Mouse (Mus musculus): ENCODE data around the gene Tcirg1. TPM values are rescaled to one million over a fixed set of nuclear protein-coding genes. Genes with fewer than 3 reads are reported as not detected.

The Tcirg1 gene
- total and polyA plus RNA-seq, 2 experiments from 2014 or later = 12.8 to 32.1 TPM

GRCm38 (mm10) chr19:3922661-3923371 is 15.9 kb upstream of the Tcirg1 start:
- H3K4me1 ChIP-seq (ENCODE audit: control insufficient read depth, insufficient read depth) = peaks cover 15% of the 10 kb centered on the region; the same call in 1 of the 2 replicates
- DNase-seq (ENCODE audit: low spot score) (no peak), ATAC-seq (ENCODE audit: insufficient read depth, low read depth) (no peak)
- no peak overlapping the region for H3K9ac ChIP-seq (replicated peaks; ENCODE audit: low read depth, low read length)
- TF ChIP-seq EP300 (IDR thresholded peaks at IDR 0.05; ENCODE audit: low read depth) (no peak), CTCF (IDR thresholded peaks at IDR 0.05; ENCODE audit: low read depth) (no peak)
- H3K9me3 ChIP-seq (replicated peaks; ENCODE audit: control insufficient read depth, low read length) = no peaks in the 10 kb centered on the region
- no peak overlapping the region for H3K4me2 ChIP-seq (ENCODE audit: low read depth, low read length)
- 46% methylated on average over 10 of the region's 10 CpGs for WGBS
- H3K36me3 ChIP-seq (replicated peaks; ENCODE audit: control insufficient read depth, insufficient read depth, low read length) = no peaks in the 10 kb centered on the region
- no peak overlapping the region for H3K4me3 ChIP-seq (ENCODE audit: low read depth, low read length)
- H3K27ac ChIP-seq (ENCODE audit: low read depth) = peak overlapping the region; percentile 27; the same call in 1 of the 2 replicates
- no peaks in the 10 kb centered on the region for H3K27me3 ChIP-seq (ENCODE audit: control insufficient read depth, insufficient read depth, low read length)

- Histone ChIP-seq H3K4me2 (ENCODE audit: low read depth, low read length) (no peak overlapping the region), H3K36me3 (replicated peaks; ENCODE audit: control insufficient read depth, insufficient read depth, low read length) (no peaks in the 10 kb centered on the region), H3K9me3 (replicated peaks; ENCODE audit: control insufficient read depth, low read length) (no peaks in the 10 kb centered on the region), H3K4me1 (ENCODE audit: control insufficient read depth, insufficient read depth) (peaks cover 13% of the 10 kb centered on the region; the same call in 1 of the 2 replicates), H3K27ac (ENCODE audit: low read depth) (no peak overlapping the region), H3K4me3 (ENCODE audit: low read depth, low read length) (no peak overlapping the region), H3K27me3 (ENCODE audit: control insufficient read depth, insufficient read depth, low read length) (no peaks in the 10 kb centered on the region), H3K9ac (replicated peaks; ENCODE audit: low read depth, low read length) (no peak overlapping the region)
- ATAC-seq (ENCODE audit: insufficient read depth, low read depth) = no peak
- TF ChIP-seq EP300 (IDR thresholded peaks at IDR 0.05; ENCODE audit: low read depth) (no peak), CTCF (IDR thresholded peaks at IDR 0.05; ENCODE audit: low read depth) (no peak)
- no peak for DNase-seq (ENCODE audit: low spot score)
Observed at GRCm38 (mm10) chr19:3919928-3920327, 13.0 kb upstream of the Tcirg1 start.

DNA sequence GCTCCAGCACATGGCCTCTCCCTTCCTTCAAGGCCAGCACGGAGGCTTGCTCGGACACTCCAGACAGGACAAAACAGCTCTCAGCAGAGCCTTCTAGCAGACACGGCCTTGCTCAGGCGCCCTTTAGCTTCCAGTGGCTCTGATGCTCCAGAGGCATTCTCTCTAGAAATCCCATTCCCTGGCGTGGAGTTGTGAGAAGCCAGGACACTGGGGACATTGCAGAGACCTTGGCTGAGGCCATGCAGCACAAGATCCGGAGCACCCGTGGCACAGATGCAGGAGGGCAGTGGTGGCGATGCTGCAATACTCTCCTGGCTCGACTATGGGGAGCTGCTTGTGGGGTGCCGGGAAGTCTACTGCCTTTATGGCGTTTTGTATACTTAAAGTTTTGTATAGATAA is 9.8 kb upstream of the Tcirg1 start:
- H3K36me3 ChIP-seq (replicated peaks; ENCODE audit: control insufficient read depth, insufficient read depth, low read length) = no peaks in the 10 kb centered on the region
- H3K4me3 ChIP-seq (ENCODE audit: low read depth, low read length) = no peak overlapping the region
- no peak overlapping the region for H3K27ac ChIP-seq (ENCODE audit: low read depth)
- H3K27me3 ChIP-seq (ENCODE audit: control insufficient read depth, insufficient read depth, low read length) = no peaks in the 10 kb centered on the region
- H3K4me1 ChIP-seq (ENCODE audit: control insufficient read depth, insufficient read depth) = peaks cover 13% of the 10 kb centered on the region
- no peak overlapping the region for H3K4me2 ChIP-seq (ENCODE audit: low read depth, low read length)
- DNase-seq (ENCODE audit: low spot score) = no peak
- no peak overlapping the region for H3K9ac ChIP-seq (replicated peaks; ENCODE audit: low read depth, low read length)
- 74% methylated on average over 11 of the region's 11 CpGs for WGBS
- no peaks in the 10 kb centered on the region for H3K9me3 ChIP-seq (replicated peaks; ENCODE audit: control insufficient read depth, low read length)
- TF ChIP-seq EP300 (IDR thresholded peaks at IDR 0.05; ENCODE audit: low read depth) = no peak
- no peak for TF ChIP-seq CTCF (IDR thresholded peaks at IDR 0.05; ENCODE audit: low read depth)
- ATAC-seq (ENCODE audit: insufficient read depth, low read depth) = no peak

DNA sequence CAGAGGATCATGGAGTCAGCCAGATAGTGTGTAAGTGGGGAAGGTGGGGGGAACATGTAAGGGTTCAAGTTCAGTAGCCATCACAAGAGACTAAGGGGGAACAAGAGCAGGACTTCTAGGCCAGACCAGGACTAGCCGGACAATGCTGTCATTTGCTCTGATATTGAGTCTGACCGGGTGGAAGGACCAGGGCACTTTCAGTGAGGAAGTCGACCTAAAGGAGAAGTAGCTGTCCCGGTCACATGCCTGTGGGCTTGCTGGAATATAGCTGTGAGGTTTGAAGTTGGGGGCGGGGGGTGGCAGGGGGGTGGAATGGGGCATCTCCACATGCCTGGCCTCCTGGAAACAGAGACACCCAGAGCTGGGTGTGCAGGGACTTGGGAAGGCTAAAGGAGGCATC is 7.6 kb upstream of the Tcirg1 start:
- peaks cover 13% of the 10 kb centered on the region for H3K4me1 ChIP-seq (ENCODE audit: control insufficient read depth, insufficient read depth)
- H3K27me3 ChIP-seq (ENCODE audit: control insufficient read depth, insufficient read depth, low read length) = no peaks in the 10 kb centered on the region
- no peak overlapping the region for H3K4me3 ChIP-seq (ENCODE audit: low read depth, low read length)
- DNase-seq (ENCODE audit: low spot score) (no peak), ATAC-seq (ENCODE audit: insufficient read depth, low read depth) (no peak)
- no peak overlapping the region for H3K4me2 ChIP-seq (ENCODE audit: low read depth, low read length)
- WGBS = 89% methylated on average over 5 of the region's 5 CpGs
- no peak overlapping the region for H3K27ac ChIP-seq (ENCODE audit: low read depth)
- H3K36me3 ChIP-seq (replicated peaks; ENCODE audit: control insufficient read depth, insufficient read depth, low read length) = peaks cover 18% of the 10 kb centered on the region
- H3K9ac ChIP-seq (replicated peaks; ENCODE audit: low read depth, low read length) = no peak overlapping the region
- H3K9me3 ChIP-seq (replicated peaks; ENCODE audit: control insufficient read depth, low read length) = no peaks in the 10 kb centered on the region
- TF ChIP-seq CTCF (IDR thresholded peaks at IDR 0.05; ENCODE audit: low read depth) = no peak
- TF ChIP-seq EP300 (IDR thresholded peaks at IDR 0.05; ENCODE audit: low read depth) = no peak

DNA sequence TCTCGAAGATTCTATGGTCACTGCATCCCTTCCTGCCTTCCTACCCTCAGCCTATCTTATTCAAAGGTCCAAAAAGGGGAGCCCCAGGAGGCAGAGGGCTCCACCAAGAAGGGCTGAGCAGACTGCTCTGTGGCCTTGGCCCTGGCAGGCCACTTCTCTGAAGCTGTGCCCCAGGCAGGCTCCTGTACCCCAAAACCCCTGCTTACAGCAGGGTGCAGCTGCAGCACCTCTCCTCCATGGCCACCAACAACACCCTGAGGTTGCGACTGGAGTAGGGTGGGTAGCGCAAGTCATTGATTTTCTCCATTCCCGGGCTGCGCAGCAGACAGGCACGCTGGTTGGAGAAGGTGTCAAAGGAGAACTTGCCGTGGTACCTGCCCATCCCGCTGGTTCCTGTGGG is 6.8 kb upstream of the Tcirg1 start:
- H3K4me2 ChIP-seq (ENCODE audit: low read depth, low read length) = peak overlapping the region; percentile 81
- no peaks in the 10 kb centered on the region for H3K9me3 ChIP-seq (replicated peaks; ENCODE audit: control insufficient read depth, low read length)
- TF ChIP-seq EP300 (IDR thresholded peaks at IDR 0.05; ENCODE audit: low read depth) = no peak
- no peak for TF ChIP-seq CTCF (IDR thresholded peaks at IDR 0.05; ENCODE audit: low read depth)
- peaks cover 13% of the 10 kb centered on the region for H3K4me1 ChIP-seq (ENCODE audit: control insufficient read depth, insufficient read depth)
- 84% methylated on average over 8 of the region's 8 CpGs for WGBS
- H3K27ac ChIP-seq (ENCODE audit: low read depth) = peak overlapping the region; percentile 86; the same call in 1 of the 2 replicates
- H3K27me3 ChIP-seq (ENCODE audit: control insufficient read depth, insufficient read depth, low read length) = no peaks in the 10 kb centered on the region
- H3K4me3 ChIP-seq (ENCODE audit: low read depth, low read length) = peak overlapping the region; percentile 75
- H3K9ac ChIP-seq (replicated peaks; ENCODE audit: low read depth, low read length) = 0 out of 2 replicates have a peak overlapping the region, but pooled peaks have one; percentile 61
- DNase-seq (ENCODE audit: low spot score) (no peak), ATAC-seq (ENCODE audit: insufficient read depth, low read depth) (no peak)
- H3K36me3 ChIP-seq (replicated peaks; ENCODE audit: control insufficient read depth, insufficient read depth, low read length) = peaks cover 27% of the 10 kb centered on the region

Data from heart, postnatal 0 days (tissue).